Mouse (Mus musculus): ENCODE results near the gene Ncoa7.

DNA sequence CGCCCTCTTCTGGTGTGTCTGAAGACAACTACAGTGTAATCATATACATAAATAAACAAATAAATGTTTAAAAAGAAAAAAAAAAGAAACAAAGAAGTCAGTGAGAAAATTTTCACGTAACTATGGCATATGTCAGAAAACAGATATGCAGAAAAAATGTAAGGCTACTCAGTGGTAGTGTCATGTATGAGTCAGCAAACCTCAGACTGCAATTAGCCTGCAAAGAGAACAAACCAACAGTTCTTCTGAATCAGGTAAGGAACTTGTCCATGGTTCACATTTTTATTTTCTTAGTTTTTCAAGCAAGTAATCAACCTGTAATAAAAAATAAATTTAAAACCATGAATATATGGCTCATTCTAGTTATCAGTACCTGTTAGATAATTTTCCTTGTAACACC is 195.0 kb downstream of the Ncoa7 start:
- TF ChIP-seq CTCF (IDR thresholded peaks at IDR 0.05; ENCODE audit: low read depth, low read length) (no peak), POLR2A (IDR thresholded peaks at IDR 0.05; ENCODE audit: insufficient read depth, low read length) (no peak)
